Mouse (Mus musculus): Measurements from ENCODE around the gene Rnf130.

GRCm38 (mm10) chr11:50007776-50008175 lies 17.4 kb upstream of the Rnf130 start:
- TF ChIP-seq CTCF (conservative IDR thresholded peaks at IDR 0.05; ENCODE audit: low read length) (no peak), NANOG (IDR thresholded peaks at IDR 0.05; ENCODE audit: borderline replicate concordance, low read length) (no peak), POU5F1 (IDR thresholded peaks at IDR 0.05; ENCODE audit: borderline replicate concordance, low read length) (no peak)
